Mouse (Mus musculus) adrenal gland, postnatal 14 days (tissue): Measurements from ENCODE around the gene Runx1. TPM values are rescaled to one million over a fixed set of nuclear protein-coding genes. Genes with fewer than 3 reads are reported as not detected.
A peak's percentile ranks its signal among the peaks of the same experiment; 100 is the strongest.

Experiments used
- DNase-seq: peaks from one replicate; pipeline ENCODE4 v3.0.0; 2021; ENCODE audit warnings: mixed read lengths
- total RNA-seq: library from RNA; stranded (reverse); gene quantifications from 2 replicates; pipeline ENCODE4 v1.2.3, GENCODE M21; 2021

Runx1 gene
- total RNA-seq, 1 experiment from 2014 or later: 4.7 TPM

DNA sequence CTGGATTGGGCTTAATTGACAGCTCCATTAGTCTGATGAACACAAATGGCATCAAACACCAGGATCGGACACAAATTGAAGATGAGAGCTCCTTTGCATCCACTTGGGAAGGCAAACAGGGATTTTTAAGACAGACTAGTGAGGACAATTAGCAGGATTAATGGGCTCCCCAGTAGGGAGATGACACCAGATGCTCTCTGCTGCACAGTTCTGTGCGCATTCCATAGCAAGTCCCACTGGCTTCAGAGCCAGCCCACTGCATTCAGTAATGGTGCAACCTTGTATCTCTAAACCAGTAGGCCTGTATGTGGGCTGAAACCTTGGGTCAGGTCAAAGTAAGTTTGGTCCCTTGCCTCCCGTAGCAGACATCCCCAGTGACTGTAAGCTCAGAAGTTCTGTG, 80.7 kb downstream of the Runx1 start:
- DNase-seq: no peak

DNA sequence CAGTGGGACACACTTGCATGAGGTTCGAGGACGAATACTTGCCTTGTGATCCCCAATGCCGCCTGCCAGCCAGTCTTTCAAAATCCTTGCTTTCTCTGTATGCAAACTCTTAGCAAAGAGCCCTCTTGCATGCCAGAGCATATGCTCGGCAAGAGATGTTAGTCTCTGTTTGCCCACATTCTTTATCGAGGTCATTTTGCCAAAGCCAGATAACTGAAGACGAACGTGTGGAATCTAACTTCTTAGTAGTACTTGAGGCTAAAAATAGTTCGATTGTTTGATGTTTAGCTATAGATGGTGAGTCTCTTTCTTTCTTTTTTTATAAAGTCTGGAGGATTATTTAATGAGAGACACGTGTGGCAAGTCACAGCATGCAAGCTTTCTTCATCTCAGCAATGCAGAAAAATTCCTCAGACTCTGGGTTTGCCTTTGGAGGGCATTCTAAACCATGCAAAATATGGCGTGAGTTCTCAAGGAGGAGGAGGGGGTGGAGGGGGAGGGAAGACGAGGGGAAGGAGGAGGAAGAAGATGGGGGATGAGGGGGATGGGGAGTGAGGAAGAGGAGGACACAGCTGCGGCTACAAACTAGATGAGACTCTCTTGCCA, 81.7 kb downstream of the Runx1 start:
- DNase-seq: no peak

DNA sequence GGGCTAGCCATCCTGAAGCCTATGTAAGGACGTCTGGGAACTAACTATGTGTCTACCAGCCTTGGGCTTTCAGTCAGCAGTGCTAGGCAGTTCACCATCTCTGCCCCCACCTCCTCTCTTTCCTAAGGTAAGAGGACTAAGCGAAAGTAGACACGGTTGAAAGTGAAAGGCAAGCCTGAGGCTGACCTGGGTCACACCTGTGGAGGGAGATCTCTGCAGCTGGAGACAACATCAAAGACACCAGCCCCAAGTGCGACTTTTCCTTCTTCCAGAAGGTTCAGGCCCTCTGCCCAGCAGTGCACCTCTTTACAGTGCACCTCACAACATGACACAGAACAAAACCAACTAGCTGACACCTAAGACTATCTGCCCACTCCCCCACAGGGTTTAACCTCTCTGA, 82.2 kb downstream of the Runx1 start:
- no peak for DNase-seq

DNA sequence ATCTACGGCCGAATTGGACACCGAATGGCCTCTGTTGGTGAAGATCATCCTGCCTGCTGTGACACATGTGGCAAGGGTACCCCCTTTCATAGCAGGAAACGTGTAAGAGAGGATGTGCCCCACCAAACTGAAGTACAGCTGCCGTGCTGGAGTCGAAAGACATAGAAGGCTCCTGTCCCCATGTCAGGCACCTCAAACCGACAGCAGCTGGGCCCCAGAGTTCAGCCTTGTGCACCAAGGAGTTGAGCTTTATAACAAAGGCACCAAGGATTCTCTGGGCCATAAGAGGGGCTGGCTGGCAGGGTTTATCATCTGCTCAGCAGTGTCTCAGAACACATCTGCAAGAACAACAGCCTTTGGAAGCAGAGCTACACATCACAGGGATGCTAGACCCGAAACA, 84.6 kb downstream of the Runx1 start:
- DNase-seq: no peak

DNA sequence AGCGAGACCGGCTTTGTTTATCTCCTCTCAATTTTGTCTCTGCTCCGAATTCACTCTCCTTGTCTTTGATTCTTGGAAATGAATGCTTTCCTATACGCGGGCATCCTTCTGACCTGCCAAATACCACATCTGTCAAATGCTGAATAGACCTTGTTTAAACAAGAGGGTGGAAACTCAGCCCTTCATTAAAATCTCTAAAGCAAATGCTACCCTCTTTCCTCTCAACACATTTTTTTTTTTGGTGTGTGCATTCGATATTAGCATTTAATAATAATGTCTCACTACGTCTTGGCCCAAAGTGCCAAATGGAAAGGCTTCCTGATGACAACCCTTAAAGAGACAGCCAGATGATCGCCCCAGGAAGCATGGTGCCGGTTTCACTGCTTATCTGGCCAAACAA, 85.4 kb downstream of the Runx1 start:
- no peak for DNase-seq

DNA sequence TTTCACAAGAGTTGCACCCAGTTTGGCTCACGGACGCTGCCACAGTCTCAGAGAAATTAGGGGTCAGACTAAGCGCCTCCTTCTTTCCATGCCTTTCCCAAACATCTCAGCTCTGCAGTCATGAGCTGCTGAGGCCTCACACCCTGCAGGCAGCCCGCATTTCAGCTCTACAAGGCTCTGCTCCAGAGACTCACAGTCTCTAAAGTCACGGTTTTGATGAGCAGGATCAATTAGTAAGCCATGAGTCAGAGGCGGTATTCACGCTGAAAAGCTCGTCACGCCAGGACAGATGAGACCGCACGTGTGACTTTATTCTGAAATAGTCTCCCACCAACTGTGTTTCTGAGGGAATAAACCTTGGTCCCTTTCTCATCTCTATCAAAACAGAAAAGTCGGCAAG, 86.0 kb downstream of the Runx1 start:
- no peak for DNase-seq

DNA sequence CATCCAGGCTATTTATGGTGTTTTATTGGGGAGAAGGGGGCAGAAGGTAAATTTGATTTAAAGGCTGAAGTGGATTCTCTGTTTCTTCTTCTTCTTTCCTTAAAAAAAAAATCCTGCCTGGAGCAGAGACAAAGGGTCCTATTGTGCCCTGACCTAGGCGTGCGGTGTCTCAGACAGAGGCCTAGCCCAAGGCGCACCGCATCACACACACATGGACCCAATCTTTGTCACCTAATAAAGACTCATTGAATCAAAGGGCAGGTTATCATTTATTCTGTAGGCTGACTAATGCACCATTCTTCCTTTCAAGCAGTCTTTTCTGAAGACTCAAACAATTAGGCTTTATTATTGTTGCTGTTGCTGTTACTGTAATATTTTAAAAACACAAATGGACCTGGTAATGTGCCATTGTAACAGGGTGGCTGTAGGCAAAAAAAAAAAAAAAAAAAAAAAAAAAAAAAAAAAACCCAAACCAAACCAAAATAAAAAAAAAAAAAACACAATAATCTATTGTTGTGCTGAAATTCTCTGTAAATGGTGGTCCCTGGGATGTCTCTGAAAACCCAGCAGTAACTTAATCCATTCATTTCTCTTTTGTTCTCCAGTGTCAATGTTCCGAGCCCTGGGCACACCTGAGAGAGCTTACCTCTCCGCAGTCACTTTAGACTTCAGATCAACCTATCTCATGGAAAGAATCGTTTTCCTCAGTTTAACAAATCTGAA, 86.7 kb downstream of the Runx1 start:
- no peak for DNase-seq

DNA sequence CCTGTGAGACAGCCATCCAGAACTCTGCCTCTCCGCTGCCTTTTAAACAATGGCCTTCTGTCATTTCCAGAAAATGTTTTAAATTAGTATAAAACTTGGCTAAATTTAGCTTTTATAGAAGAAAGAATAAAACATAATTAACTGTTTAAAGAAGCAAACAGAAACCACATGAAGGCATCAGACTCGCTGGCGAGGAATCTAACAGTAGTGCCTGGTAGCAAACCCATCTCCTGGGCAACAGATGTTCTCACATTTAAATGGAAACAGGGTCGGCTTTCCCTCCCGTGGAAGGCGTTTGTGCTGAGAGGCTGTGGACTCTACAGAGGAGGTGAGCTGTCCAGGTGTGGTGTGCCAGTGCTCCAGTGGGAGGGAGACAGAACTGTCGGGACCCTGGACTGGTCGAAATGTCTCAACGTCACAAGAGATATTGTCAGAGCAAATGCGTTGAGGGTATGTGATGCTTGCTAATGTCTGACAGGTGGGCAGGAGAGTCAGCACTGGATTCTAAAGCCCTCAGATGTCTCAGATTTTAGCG, 87.4 kb downstream of the Runx1 start:
- DNase-seq: no peak

DNA sequence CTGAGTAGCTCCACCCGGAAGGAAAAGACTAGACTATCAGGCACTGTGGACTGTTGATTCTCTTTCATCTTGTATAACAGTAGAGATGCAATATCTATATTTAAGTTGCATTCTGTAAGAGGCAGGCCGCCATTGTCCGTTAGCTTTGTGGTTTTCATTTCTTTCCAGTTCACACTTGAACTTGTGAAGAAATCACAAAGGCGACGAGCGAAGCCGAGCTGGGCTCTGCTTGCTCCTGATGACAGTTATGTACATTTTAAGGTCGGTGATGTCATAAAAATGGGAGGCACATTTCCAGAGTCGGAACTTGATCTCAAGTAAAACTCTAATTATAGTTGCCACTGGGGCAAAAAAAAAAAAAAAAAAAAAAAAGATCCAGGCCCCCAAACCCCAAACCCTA, 99.1 kb downstream of the Runx1 start:
- DNase-seq: no peak

DNA sequence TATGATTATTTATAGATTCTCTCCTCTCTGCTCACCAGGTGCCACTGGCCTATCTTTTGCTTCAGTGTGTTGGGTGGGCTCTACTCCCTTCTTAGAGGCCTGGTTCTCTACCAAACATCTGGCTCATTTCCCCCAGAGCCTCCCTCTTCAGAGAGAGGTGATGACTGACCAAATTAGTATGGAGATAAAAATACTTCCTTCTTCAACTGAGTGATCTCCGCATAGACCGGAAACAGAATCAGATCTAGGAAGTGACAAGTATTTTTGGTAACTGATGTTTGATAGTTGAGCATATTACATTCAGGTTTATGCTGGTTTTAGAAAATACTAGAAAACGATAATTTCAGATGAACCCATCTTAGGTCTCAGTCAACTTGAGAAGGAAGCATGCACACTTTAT, 101.4 kb downstream of the Runx1 start:
- no peak for DNase-seq

DNA sequence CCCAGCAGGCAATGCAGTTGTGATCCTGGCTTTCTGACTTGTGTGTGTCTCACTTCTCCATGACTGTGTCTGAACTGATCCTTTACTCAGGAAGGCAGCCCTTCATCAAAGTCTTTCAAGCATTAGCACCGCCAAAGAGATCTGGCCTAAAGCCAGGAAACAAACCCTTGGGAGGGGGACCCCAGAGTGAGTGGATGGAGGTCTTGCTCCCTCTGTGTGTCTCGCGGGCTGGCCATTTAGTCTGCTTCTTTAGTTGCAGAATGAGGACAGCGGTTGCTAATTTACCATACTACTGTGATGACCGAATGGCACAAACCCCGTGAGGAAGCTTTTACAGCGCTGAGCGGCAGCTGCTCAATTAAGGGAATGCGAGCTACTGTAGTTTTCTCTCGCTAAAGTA, 105.3 kb downstream of the Runx1 start:
- no peak for DNase-seq

DNA sequence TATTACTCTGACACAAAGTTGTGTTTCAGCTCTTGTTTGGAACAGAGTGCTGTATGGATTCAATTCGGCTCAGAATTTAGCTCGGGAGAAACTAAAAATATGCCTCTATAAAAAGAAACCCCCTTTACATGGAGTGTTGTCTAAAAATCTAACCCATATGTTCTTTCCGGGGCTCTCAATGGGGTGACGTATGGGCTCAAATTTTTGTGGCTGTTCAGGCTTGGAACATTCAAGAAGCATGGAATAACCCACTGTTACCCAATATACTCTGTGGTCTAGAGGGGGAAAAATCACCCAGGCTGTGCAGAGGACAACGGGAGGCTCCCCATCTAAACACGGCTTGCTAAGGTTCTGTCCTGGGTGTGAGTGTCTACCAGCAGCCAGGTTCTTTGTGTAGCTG, 106.2 kb downstream of the Runx1 start:
- DNase-seq: no peak

DNA sequence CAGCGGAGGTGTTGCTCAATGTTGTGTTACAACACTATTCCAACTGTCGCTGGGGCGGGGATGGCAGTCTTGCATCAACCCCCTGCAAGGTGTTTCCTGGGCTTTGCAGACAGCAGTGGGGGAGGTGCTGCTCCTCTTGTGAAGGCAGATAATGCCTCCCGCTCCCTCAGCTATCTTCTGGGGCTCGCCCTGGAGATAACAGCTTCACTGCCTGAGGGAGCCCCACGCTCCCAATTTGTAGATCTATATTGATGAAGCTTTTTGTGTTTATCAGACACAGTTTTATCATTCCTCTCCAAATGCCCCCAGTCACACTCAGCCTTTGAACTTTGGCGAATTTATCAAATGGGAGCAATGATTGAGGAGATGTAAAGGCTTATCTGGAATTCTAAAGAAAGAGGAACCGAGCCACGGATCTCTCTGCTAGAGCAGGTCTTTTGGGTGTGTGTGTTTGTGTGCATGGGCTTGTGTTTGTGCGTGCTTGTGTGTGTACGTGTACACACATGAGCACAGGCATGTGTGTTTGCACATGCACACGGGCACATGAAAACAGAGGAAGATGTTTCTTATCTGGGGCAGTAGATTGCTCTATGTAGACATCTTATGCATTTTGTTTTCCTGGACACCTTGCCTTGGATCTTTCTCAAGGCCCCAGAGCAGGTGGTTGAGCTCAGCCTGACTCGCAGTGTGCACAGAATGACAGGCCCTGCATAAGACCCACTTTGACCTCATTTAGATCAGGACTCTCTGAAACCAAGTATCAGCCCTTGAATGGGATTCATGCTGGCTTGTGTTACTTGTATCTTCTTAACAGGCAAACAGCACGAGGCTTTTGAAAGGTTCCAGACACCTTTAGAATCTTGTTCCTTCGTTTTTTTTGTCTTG, 110.1 kb downstream of the Runx1 start:
- peak; percentile 32 for DNase-seq

DNA sequence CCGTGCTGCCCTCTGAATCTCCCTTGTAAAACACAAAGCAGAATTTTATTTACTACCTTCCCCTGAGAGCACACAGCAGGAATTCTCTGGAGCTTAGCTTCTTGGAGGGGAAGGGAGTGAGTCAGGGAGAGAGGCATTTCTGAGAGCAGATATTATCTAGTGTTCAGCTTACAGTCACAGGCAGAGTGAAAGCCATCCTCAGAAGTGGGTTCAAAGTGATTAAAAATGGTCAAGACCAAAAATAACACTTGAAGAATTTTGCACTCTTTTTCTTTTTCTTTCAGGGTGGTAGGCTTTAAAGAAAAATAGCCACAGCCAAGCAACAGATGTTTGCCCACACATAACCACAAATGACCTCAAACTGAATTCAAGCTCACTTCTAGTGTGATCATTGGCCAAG, 115.8 kb downstream of the Runx1 start:
- DNase-seq: no peak

DNA sequence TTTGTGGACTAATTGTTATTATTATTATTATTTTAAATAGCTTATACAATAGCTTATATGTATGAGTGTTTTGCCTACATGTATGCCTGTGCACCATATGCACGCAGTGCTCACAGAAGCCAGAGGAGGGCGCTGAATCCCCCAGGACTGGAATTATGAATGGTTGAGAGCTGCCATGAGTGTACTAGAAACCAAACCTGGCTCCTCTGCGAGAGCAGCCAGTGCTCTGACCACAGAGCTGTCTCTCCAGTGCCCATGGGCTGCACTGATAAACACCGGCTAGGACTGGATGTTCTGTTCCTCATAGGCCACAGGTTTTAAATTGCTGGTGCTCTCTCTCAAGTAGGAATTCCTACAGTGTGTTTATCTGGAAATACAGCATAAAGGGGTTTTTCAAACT, 117.2 kb downstream of the Runx1 start:
- DNase-seq: no peak

DNA sequence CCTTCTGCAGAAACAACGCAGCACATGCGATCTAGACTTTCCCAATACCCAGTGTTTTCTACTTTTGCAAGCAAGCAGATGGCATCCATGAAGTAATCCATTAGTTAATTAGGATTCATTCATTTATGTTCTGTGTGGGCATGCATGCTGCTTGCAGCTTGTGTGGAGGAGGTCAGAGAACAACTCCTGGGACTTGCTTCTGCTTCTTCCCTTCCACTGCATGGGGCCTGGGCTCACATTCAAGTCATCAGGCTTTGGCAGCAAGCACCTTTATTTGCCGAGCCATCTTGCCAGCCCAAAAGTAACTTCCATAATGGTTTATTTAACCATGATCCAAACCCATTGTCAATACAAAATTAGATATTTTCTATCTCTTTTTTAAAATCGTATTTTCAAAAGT, 118.2 kb downstream of the Runx1 start:
- DNase-seq: no peak

DNA sequence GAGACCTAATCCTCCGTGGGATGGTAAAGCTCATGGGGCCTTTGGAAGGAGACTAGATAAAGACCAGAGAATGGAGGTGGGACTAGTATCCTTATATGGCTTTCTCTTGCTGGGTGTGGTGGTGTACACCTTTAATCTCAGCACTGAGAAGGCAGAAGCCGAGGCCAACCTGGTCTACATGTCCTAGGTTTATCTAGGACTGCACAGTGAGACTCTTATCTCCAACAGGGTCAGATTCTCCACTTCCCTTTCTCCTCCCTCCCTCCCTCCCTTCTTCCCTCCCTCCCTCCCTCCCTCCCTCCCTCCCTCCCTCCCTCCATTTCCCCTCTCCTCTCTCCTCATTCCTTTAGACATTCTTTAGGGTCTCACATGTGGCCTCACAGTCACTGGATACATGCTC, 118.8 kb downstream of the Runx1 start:
- no peak for DNase-seq

DNA sequence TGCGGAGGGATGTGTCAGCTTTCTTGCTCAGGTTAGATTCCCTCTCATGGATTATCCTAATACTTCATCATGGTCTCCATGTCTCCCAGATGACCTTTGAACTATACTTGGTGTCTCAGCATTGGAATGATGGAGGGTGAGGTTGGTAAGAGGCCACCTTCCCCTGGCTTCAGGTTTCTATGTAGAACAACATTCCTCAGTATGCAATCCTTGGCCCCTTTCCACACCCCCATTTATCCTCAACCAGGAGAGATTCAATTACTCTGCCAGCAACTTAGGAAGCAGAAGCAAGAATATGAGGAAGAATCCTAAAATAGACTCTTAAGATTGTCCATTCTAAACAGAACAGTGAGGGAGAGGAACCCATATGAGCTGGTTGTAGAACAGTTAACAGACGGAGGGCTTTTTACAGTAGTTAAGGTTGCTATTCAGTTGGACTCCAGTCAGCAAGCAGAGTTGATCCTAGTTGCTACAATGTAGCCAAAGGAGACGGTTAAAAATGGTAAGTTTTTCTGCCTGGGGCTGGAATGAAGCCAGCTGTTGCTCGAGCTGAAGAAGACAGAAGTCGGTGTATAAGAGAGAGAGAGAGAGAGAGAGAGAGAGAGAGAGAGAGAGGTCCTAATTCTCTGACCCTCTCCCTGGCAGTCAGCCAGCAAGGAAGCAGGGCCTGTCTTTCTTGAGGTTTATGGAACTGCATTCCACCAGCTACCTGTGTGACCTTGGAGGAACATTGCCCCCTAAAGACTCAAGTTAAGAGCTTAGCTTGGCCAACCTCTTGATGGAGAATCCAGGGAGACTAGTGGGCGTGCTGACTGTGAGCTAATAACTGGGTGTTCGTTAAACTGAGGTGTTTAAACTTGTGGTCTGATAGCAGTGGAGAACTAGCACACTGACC, 120.1 kb downstream of the Runx1 start:
- no peak for DNase-seq

DNA sequence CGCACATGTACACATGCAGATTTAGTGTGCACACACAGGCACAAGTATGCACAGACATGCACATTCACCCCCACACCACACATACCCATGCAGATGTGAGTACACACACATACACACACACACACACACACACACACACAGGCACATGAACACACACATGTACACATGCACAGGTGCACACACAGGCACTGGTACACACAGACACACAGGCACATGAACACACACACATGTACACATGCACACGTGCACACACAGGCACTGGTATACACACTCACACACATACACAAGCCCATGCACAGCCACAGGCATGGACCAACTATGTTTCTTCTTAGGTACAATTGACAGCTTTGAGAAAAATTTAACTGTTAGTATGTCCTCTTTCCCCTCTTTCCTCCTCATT, 122.1 kb downstream of the Runx1 start:
- DNase-seq: no peak

DNA sequence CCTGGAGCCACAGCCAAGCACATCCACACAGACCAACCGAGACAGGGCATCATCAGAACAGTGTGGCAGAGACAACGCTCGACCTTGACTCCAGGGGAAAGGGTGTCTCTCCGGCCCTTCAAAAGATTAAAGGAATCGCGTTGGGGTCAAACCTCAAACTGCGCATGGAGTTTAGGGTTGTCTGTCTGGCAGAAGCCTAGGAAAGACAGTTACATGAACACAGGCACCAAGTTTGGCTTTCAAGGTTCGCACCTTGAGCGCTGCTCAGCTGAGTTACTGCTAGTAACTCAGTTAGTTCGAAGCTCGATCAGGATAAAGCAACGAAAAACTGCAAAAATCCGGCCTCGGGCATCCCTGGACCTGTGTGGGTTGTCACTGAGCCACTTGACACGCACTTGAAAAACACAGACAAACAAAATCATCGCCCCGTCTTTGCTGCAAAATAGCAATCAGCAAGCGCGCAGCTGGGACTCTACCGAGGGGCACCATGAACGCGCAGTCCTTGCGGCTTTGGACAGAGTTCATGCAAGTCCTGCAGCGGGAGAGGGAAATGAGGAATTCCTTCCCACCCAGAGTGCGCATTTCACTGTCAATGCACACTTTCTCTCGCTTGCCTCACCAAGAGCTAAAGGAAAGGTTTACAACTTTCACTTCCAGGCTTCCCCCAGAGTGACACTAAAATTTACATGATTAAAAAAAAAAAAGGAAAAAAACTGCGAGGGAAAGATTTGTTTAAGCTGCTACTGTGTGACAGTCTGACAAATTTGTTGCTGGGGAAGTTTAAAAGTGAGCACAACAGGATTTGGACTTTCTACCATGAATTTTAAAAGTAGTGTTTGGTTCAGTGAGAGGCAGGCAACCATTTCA, 126.2 kb downstream of the Runx1 start:
- no peak for DNase-seq

DNA sequence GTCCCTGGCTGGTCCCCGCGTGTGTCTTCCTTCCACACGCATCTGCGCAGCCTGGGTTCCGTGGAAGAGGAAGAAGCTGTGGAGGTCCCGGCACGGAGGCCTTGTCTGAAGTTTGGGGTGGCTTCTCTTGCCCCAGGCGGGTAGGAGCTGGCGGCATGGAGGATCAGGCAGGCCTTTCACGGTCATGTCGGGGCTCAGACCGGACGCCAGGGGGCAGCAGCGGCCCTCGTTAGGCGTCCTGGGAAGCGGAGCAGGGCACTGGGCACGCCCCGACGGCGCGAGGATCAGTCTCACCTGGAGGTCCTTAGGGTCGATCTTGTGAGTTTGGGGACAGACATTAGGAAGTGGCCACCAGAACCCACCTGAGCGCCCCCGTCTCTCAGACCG, 127.3 kb downstream of the Runx1 start:
- peak; percentile 95 for DNase-seq
